Mouse (Mus musculus): ENCODE results near the gene Ctdspl2.

The Ctdspl2 gene

DNA sequence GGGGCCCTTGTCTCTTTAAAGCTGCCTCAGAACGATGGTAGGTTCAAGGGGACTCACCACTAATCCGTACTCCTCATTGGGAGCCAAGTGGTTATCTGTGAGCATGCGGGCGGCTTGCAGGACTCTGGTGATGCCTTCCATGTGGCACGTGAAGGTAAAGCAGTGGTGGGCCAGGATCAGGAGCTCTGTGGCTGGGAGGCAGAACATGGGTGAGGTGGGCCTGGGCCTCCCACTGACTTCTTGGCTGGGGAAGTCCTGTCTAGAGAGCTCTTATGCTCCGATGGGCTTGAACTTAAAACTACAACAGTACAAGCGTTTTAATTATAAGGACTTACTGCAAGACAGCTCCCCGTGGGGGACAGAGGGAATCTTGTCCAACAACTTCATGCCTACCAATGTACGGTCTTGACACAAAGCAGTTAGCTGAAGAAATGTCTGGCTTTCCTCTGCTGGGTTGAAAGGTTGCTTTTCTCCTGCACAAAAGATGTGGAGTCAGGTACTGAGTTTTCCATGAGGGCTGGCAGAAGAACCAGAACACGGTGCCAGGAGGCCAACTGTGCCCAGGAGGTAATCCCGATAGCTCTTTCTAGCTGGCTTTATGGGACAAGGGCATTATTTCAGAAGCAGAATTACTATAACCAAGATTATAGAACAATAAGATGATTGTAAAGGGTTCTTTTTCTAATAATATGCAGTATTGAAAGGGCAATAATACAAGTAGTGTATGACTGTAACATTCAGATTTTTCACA is 103.7 kb downstream of the Ctdspl2 start:
- no peak for DNase-seq (ENCODE audit: low spot score)
